Mouse (Mus musculus) MEL (cell line): ENCODE measurements around the gene Sytl3.

Source experiments
- CHD2 ChIP-seq: IDR thresholded peaks from 2 replicates; pipeline ENCODE4 v1.6.1; 2011; ENCODE audit warnings: low read length, improper control_type of control experiment
- CTCF ChIP-seq, 3 experiments: IDR thresholded peaks in 2 of 3; conservative IDR thresholded peaks in 1 of 3; 2 replicates each; pipeline ENCODE4 v1.5.1; 2011 to 2012; ENCODE audit warnings: low read length in 3 of 3, low read depth in 2 of 3, mild to moderate bottlenecking in 2 of 3, improper control_type of control experiment in 1 of 3, inconsistent platforms in 1 of 3, mixed read lengths in 1 of 3, moderate library complexity in 1 of 3; ENCODE audit not compliant: control insufficient read depth in 1 of 3, insufficient read depth in 1 of 3, poor library complexity in 1 of 3, severe bottlenecking in 1 of 3
- E2F4 ChIP-seq: IDR thresholded peaks from 2 replicates; pipeline ENCODE4 v1.6.1; 2011; ENCODE audit warnings: low read depth, low read length, improper control_type of control experiment, borderline replicate concordance
- EP300 ChIP-seq, 2 experiments: IDR thresholded peaks; 2 replicates each; pipeline ENCODE4 v1.6.1; 2011; ENCODE audit warnings: improper control_type of control experiment in 2 of 2, low read length in 2 of 2, low read depth in 1 of 2, mild to moderate bottlenecking in 1 of 2
- ETS1 ChIP-seq: IDR thresholded peaks from 2 replicates; pipeline ENCODE4 v1.6.1; 2012; ENCODE audit warnings: low read depth, mild to moderate bottlenecking, inconsistent platforms, low read length, improper control_type of control experiment, moderate library complexity
- GATA1 ChIP-seq: IDR thresholded peaks from 2 replicates; pipeline ENCODE4 v1.6.1; 2011; ENCODE audit warnings: low read depth, low read length, improper control_type of control experiment
- MAFK ChIP-seq: IDR thresholded peaks from 2 replicates; pipeline ENCODE4 v1.6.1; 2011; ENCODE audit warnings: low read depth, mild to moderate bottlenecking, low read length, improper control_type of control experiment, borderline replicate concordance
- MAX ChIP-seq: IDR thresholded peaks from 2 replicates; pipeline ENCODE4 v1.6.1; 2011; ENCODE audit warnings: low read length, improper control_type of control experiment
- POLR2A ChIP-seq, 2 experiments: IDR thresholded peaks; 2 replicates each; pipeline ENCODE4 v1.6.1; 2011 to 2012; ENCODE audit warnings: low read length in 2 of 2, mild to moderate bottlenecking in 2 of 2, control low read depth in 1 of 2, improper control_type of control experiment in 1 of 2, low read depth in 1 of 2, moderate library complexity in 1 of 2; ENCODE audit not compliant: control insufficient read depth in 1 of 2, insufficient read depth in 1 of 2, poor library complexity in 1 of 2
- UBTF ChIP-seq: IDR thresholded peaks from 2 replicates; pipeline ENCODE4 v1.6.1; 2012; ENCODE audit warnings: low read depth, mild to moderate bottlenecking, inconsistent platforms, low read length, improper control_type of control experiment, moderate library complexity, borderline replicate concordance; ENCODE audit not compliant: insufficient read depth
- USF1 ChIP-seq: IDR thresholded peaks from 2 replicates; pipeline ENCODE4 v1.6.1; 2014; ENCODE audit warnings: low read depth, mild to moderate bottlenecking, inconsistent platforms, low read length, improper control_type of control experiment, moderate library complexity
- ZC3H11A ChIP-seq: IDR thresholded peaks from 2 replicates; pipeline ENCODE4 v1.6.1; 2012; ENCODE audit warnings: low read depth, mild to moderate bottlenecking, inconsistent platforms, low read length, improper control_type of control experiment
- ZKSCAN1 ChIP-seq: IDR thresholded peaks from 2 replicates; pipeline ENCODE4 v1.6.1; 2012; ENCODE audit warnings: low read depth, mild to moderate bottlenecking, inconsistent platforms, low read length, improper control_type of control experiment, moderate library complexity

DNA sequence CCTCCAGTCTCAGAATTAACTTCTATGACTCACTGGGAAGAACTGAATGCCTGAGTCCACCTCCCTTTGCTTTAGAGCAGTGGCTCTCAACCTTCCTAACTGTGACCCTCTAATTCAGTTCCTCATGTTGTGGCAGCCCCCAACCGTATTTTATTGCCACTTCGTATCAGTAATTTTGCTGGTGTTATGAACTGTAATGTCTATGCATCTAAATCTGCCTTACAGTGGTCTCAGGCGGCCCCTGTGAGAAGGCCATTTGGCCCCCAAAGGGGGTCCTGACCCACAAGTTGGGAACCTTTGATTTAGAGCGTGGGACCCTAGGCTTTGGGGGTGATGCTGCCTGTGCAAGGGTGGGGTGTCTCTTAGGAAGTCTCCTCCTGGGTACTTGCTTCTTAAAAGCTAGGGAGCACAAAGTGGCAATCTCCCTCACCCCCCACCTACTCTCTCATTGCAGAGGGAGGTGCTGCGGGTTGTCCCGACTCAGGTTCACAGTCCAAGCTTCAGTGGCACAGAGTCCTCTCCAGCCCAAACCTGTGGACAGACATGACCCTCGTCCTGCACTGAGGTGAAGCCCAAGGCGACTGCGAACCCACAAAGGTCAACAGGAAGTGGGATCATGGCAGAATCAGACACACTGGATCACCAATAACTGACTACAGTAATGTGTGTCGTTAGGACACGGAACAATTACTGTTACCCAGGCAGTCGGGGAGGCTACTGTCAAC, 78.5 kb downstream of the Sytl3 start:
- no peak for TF ChIP-seq POLR2A (IDR thresholded peaks at IDR 0.05; ENCODE audit: control insufficient read depth in 1 of 2, insufficient read depth in 1 of 2, low read depth in 1 of 2, low read length in 2 of 2, poor library complexity in 1 of 2)
- TF ChIP-seq CTCF (IDR thresholded peaks at IDR 0.05 in 2 of 3, conservative IDR thresholded peaks at IDR 0.05 in 1 of 3; ENCODE audit: control insufficient read depth in 1 of 3, insufficient read depth in 1 of 3, low read depth in 2 of 3, low read length in 3 of 3, poor library complexity in 1 of 3, severe bottlenecking in 1 of 3): no peak
- TF ChIP-seq ZKSCAN1: no peak
- no peak for TF ChIP-seq USF1
- TF ChIP-seq MAX: no peak
- no peak for TF ChIP-seq GATA1
- TF ChIP-seq ZC3H11A: no peak
- TF ChIP-seq MAFK: no peak
- no peak for TF ChIP-seq UBTF
- TF ChIP-seq E2F4: no peak
- no peak for TF ChIP-seq CHD2
- no peak for TF ChIP-seq ETS1
- TF ChIP-seq EP300 (IDR thresholded peaks at IDR 0.05; ENCODE audit: low read depth in 1 of 2, low read length in 2 of 2): no peak
